Mouse (Mus musculus) layer of hippocampus, postnatal 36 days (tissue): ENCODE results near the gene Olfr1197. TPM values are rescaled to one million over a fixed set of nuclear protein-coding genes. Genes with fewer than 3 reads are reported as not detected.

ENCODE experiments used
- DNase-seq, 2 experiments: peaks; one replicate each; pipeline ENCODE4 v3.0.0; 2022
- total RNA-seq, 2 experiments: library from RNA; stranded (reverse); gene quantifications; 2 replicates each; pipeline ENCODE4 v1.2.3; 2021

Gene Olfr1197
- total RNA-seq: not detected

GRCm38 (mm10) chr2:88732266-88732665, at the start of gene Olfr1197:
TSS of gene Olfr1197 (minus strand) at chr2:88732366.
- DNase-seq: no peak

GRCm38 (mm10) chr2:88770388-88770787, 38.2 kb upstream of the Olfr1197 start, which contains the start of gene Olfr1200:
TSS of gene Olfr1200 (minus strand) at chr2:88770488.
- DNase-seq: no peak

GRCm38 (mm10) chr2:88760369-88760768, 28.2 kb upstream of the Olfr1197 start, which contains the start of gene Olfr1199:
TSS of gene Olfr1199 (minus strand) at chr2:88760469.
- DNase-seq: no peak

GRCm38 (mm10) chr2:88751270-88751669, 19.1 kb upstream of the Olfr1197 start, which contains the start of gene Olfr1198:
TSS of gene Olfr1198 (minus strand) at chr2:88751370.
- no peak for DNase-seq

- no peak for DNase-seq
Observed at GRCm38 (mm10) chr2:88743379-88743778, 11.2 kb upstream of the Olfr1197 start.

GRCm38 (mm10) chr2:88704497-88704896, 27.7 kb downstream of the Olfr1197 start, which contains the start of gene Olfr1196:
TSS of gene Olfr1196 (minus strand) at chr2:88704597.
- DNase-seq: no peak

GRCm38 (mm10) chr2:88689087-88689486, 43.1 kb downstream of the Olfr1197 start, which contains the start of gene Olfr1195:
TSS of gene Olfr1195 (minus strand) at chr2:88689187.
- no peak for DNase-seq

Other genes with a start within 250 kb of the Olfr1197 start
- gene Olfr1184, start 248.8 kb downstream of the Olfr1197 start, total RNA-seq: not detected
- not detected for gene Olfr1185-ps1, start 239.0 kb downstream of the Olfr1197 start, total RNA-seq
- not detected for gene Olfr1186, start 213.8 kb downstream of the Olfr1197 start, total RNA-seq
- not detected for gene Olfr1188, start 175.4 kb downstream of the Olfr1197 start, total RNA-seq
- not detected for gene Olfr1189, start 145.9 kb downstream of the Olfr1197 start, total RNA-seq
- gene Olfr1191-ps1, start 91.8 kb downstream of the Olfr1197 start, total RNA-seq: not detected
- gene Olfr1192-ps1, start 83.9 kb downstream of the Olfr1197 start, total RNA-seq: not detected
- gene Olfr1193, start 56.7 kb downstream of the Olfr1197 start, total RNA-seq: not detected
- not detected for gene Olfr1195, start 43.2 kb downstream of the Olfr1197 start, total RNA-seq
- gene Olfr1196, start 27.8 kb downstream of the Olfr1197 start, total RNA-seq: not detected
- gene Olfr1198, start 19.0 kb upstream of the Olfr1197 start, total RNA-seq: not detected
- gene Olfr1199, start 28.1 kb upstream of the Olfr1197 start, total RNA-seq: not detected
- gene Olfr1200, start 38.1 kb upstream of the Olfr1197 start, total RNA-seq: not detected
- not detected for gene Olfr1201, start 60.7 kb upstream of the Olfr1197 start, total RNA-seq
- not detected for gene Olfr1202, start 82.1 kb upstream of the Olfr1197 start, total RNA-seq
- gene Olfr1205, start 97.4 kb upstream of the Olfr1197 start, total RNA-seq: not detected
- not detected for gene Olfr1204, start 116.9 kb upstream of the Olfr1197 start, total RNA-seq
- gene Olfr1206, start 130.9 kb upstream of the Olfr1197 start, total RNA-seq: not detected
- not detected for gene Olfr1208, start 169.9 kb upstream of the Olfr1197 start, total RNA-seq
- not detected for gene Olfr1209, start 182.8 kb upstream of the Olfr1197 start, total RNA-seq
- not detected for gene Olfr1211, start 205.7 kb upstream of the Olfr1197 start, total RNA-seq
- not detected for gene Olfr1212, start 221.6 kb upstream of the Olfr1197 start, total RNA-seq
- not detected for gene Gm13762, start 247.9 kb upstream of the Olfr1197 start, total RNA-seq